Mouse (Mus musculus) C2C12 (cell line): Measurements from ENCODE around the gene Iqsec2. TPM values are rescaled to one million over a fixed set of nuclear protein-coding genes. Genes with fewer than 3 reads are reported as not detected.

Experiments used
- H3K27me3 ChIP-seq: one replicate; pipeline ENCODE4 v1.6.1; 2011; ENCODE audit not compliant: control insufficient read depth, insufficient read depth, insufficient read length
- H3K36me3 ChIP-seq: one replicate; pipeline ENCODE4 v1.6.1; 2011; ENCODE audit not compliant: control insufficient read depth, insufficient read depth
- H3K4me3 ChIP-seq: one replicate; pipeline ENCODE4 v1.5.1; 2011; ENCODE audit warnings: mild to moderate bottlenecking, control low read depth; ENCODE audit not compliant: poor library complexity, insufficient read depth, severe bottlenecking
- H3K79me2 ChIP-seq: one replicate; pipeline ENCODE4 v1.6.1; 2011; ENCODE audit not compliant: control insufficient read depth, insufficient read depth
- H3K79me3 ChIP-seq: one replicate; pipeline ENCODE4 v1.6.1; 2011; ENCODE audit warnings: low read depth, control low read depth
- H3ac ChIP-seq: one replicate; pipeline ENCODE3; 2011; ENCODE audit warnings: low read depth; ENCODE audit not compliant: control insufficient read depth, insufficient read length
- CEBPB ChIP-seq: IDR thresholded peaks from one replicate; pipeline ENCODE4 v1.6.1; 2011; ENCODE audit warnings: low read depth, mild to moderate bottlenecking, control low read depth, moderate library complexity
- CTCF ChIP-seq: IDR thresholded peaks from one replicate; pipeline ENCODE4 v1.5.1; 2011; ENCODE audit not compliant: control insufficient read depth, insufficient read depth, insufficient read length
- FOSL1 ChIP-seq: IDR thresholded peaks from one replicate; pipeline ENCODE4 v1.8.0; 2011; ENCODE audit warnings: mild to moderate bottlenecking, low read length; ENCODE audit not compliant: poor library complexity, insufficient read depth, severe bottlenecking
- MAX ChIP-seq: IDR thresholded peaks from one replicate; pipeline ENCODE4 v1.6.1; 2011; ENCODE audit warnings: mild to moderate bottlenecking, control low read depth
- MYOD1 ChIP-seq: IDR thresholded peaks from one replicate; pipeline ENCODE4 v1.6.1; 2011; ENCODE audit warnings: low read depth; ENCODE audit not compliant: control insufficient read depth, insufficient read length
- MYOG ChIP-seq: IDR thresholded peaks from one replicate; pipeline ENCODE4 v1.6.1; 2011; ENCODE audit not compliant: control insufficient read depth, insufficient read length; ENCODE audit errors: extremely low read depth
- USF1 ChIP-seq: IDR thresholded peaks from one replicate; pipeline ENCODE4 v1.6.1; 2011; ENCODE audit warnings: low read depth, mild to moderate bottlenecking, control low read depth, moderate library complexity
- polyA plus RNA-seq: library from polyadenylated mRNA; unstranded; fragments of >200 nt; fragmentation: generic; extraction: Trizol; gene quantifications from one replicate; pipeline ENCODE4 v1.2.1, GENCODE M21; 2012; ENCODE audit warnings: missing spikeins

Iqsec2 gene
- polyA plus RNA-seq, 1 experiment: 6.9 TPM

- H3K4me3 ChIP-seq: no peak overlapping the region
- no peaks in the 10 kb centered on the region for H3K36me3 ChIP-seq
- H3K79me2 ChIP-seq: no peaks in the 10 kb centered on the region
- TF ChIP-seq MYOD1 (no peak), USF1 (no peak), CEBPB (no peak), MAX (no peak), CTCF (no peak), MYOG (no peak), FOSL1 (no peak)
- no peak overlapping the region for H3ac ChIP-seq
- no peaks in the 10 kb centered on the region for H3K27me3 ChIP-seq
- no peaks in the 10 kb centered on the region for H3K79me3 ChIP-seq
These were observed 7.6 kb downstream of the Iqsec2 start for GRCm38 (mm10) chrX:152151709-152152108.

- Histone ChIP-seq H3K36me3 (no peaks in the 10 kb centered on the region), H3K4me3 (no peak overlapping the region), H3ac (no peak overlapping the region), H3K27me3 (no peaks in the 10 kb centered on the region), H3K79me2 (no peaks in the 10 kb centered on the region), H3K79me3 (no peaks in the 10 kb centered on the region)
- TF ChIP-seq MYOD1 (no peak), CEBPB (no peak), FOSL1 (no peak), USF1 (no peak), CTCF (no peak), MAX (no peak), MYOG (no peak)
These were observed 14.2 kb downstream of the Iqsec2 start for GRCm38 (mm10) chrX:152158294-152158693.

- no peaks in the 10 kb centered on the region for H3K27me3 ChIP-seq
- no peak overlapping the region for H3ac ChIP-seq
- no peaks in the 10 kb centered on the region for H3K79me2 ChIP-seq
- H3K36me3 ChIP-seq: no peaks in the 10 kb centered on the region
- H3K79me3 ChIP-seq: no peaks in the 10 kb centered on the region
- no peak overlapping the region for H3K4me3 ChIP-seq
- TF ChIP-seq CEBPB: no peak
- no peak for TF ChIP-seq MYOG
- TF ChIP-seq USF1: no peak
These were observed 17.3 kb downstream of the Iqsec2 start for GRCm38 (mm10) chrX:152161404-152161803.

DNA sequence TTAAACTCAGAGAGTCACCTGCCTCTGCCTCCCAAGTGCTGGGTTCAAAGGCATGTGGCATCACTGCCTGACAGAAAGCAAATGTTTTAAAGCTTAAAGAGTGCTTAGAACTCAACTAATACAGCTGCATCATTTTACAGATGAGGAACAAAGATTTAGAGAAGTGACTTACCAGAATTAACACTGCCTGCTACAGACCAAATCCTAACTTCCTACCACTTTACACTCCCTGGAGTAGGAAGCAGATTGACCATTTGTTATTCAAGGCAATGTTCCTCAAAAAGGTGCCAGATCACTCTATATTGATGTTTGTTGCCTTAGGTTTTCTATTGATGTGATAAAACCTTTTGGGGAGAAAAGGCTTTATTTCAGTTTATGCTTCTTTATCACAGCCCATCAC, 20.0 kb downstream of the Iqsec2 start:
- Histone ChIP-seq H3K4me3 (no peak overlapping the region), H3K27me3 (no peaks in the 10 kb centered on the region), H3K79me2 (no peaks in the 10 kb centered on the region), H3K36me3 (no peaks in the 10 kb centered on the region), H3K79me3 (no peaks in the 10 kb centered on the region), H3ac (no peak overlapping the region)
- TF ChIP-seq MYOG (no peak), MYOD1 (no peak), CTCF (no peak), USF1 (no peak), FOSL1 (no peak), CEBPB (no peak), MAX (no peak)

DNA sequence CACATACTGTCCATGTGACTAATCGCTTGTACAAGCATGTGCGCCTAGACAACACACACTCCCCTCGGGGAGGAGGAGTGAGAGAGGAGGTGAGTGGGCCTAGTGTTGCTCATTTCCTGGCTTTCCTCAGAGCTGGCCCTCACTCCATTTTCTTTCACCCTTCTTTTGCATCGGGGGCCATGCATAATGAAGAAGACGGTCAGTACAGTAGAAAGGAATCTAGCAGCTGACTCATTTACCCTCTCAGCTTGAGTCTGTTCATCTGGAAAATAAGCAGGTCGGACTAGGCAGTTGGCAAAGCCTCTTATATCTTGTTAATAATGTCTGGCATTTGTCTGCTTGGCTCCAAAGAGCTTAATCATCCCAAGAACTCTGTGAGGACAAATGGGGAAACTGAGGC, 22.1 kb downstream of the Iqsec2 start:
- Histone ChIP-seq H3K79me2 (no peaks in the 10 kb centered on the region), H3K27me3 (no peaks in the 10 kb centered on the region), H3K4me3 (no peak overlapping the region), H3K79me3 (no peaks in the 10 kb centered on the region), H3K36me3 (no peaks in the 10 kb centered on the region), H3ac (no peak overlapping the region)
- TF ChIP-seq CTCF (no peak), CEBPB (no peak), MAX (no peak)

GRCm38 (mm10) chrX:152168521-152168920, 24.5 kb downstream of the Iqsec2 start:
- Histone ChIP-seq H3K27me3 (no peaks in the 10 kb centered on the region), H3K4me3 (no peak overlapping the region), H3K79me3 (no peaks in the 10 kb centered on the region), H3K36me3 (no peaks in the 10 kb centered on the region), H3ac (no peak overlapping the region), H3K79me2 (no peaks in the 10 kb centered on the region)
- no peak for TF ChIP-seq CTCF
- no peak for TF ChIP-seq FOSL1
- TF ChIP-seq MYOG: no peak
- no peak for TF ChIP-seq CEBPB
- no peak for TF ChIP-seq USF1
- no peak for TF ChIP-seq MYOD1
- TF ChIP-seq MAX: no peak
